Mouse (Mus musculus) subcutaneous adipose tissue, adult 2 months (tissue): ENCODE data around the gene Sigirr. TPM values are rescaled to one million over a fixed set of nuclear protein-coding genes. Genes with fewer than 3 reads are reported as not detected.

Source experiments
- polyA plus RNA-seq: library from polyadenylated mRNA; depleted of rRNA; stranded (reverse); fragments of >200 nt; gene quantifications from 2 replicates; pipeline ENCODE4 v1.2.3, GENCODE M21; 2012; ENCODE audit warnings: low replicate concordance; rRNA removed

Sigirr gene
- 21.2 and 25.3 TPM in 2 replicates for polyA plus RNA-seq

GRCm38 (mm10) chr7:141099911-141100691 lies at the start of gene Sigirr:
Gene Sigirr, minus strand, starts transcription at chr7:141100572.

GRCm38 (mm10) chr7:141122245-141122644 lies 21.9 kb upstream of the Sigirr start, which contains the start of gene Ptdss2:
Gene Ptdss2, plus strand, starts transcription at chr7:141122382.

GRCm38 (mm10) chr7:141117636-141118035 lies 17.3 kb upstream of the Sigirr start, which contains the start of gene Ano9:
Gene Ano9, minus strand, starts transcription at chr7:141117806.

GRCm38 (mm10) chr7:141077841-141078240 lies 22.5 kb downstream of the Sigirr start, which contains the start of gene Pkp3:
Gene Pkp3, plus strand, starts transcription at chr7:141078218.

GRCm38 (mm10) chr7:141060426-141061242 lies 39.7 kb downstream of the Sigirr start, which contains the start of gene B4galnt4:
Gene B4galnt4, plus strand, starts transcription at chr7:141061104.

Other genes with a start within 250 kb of the Sigirr start
- gene Gm45785, start 244.2 kb downstream of the Sigirr start, polyA plus RNA-seq: not detected in 2 replicates
- 114 and 143 TPM in 2 replicates for gene Ric8a, start 243.6 kb downstream of the Sigirr start, polyA plus RNA-seq
- gene Bet1l, start 243.0 kb downstream of the Sigirr start, polyA plus RNA-seq: 37.8 and 39.1 TPM in 2 replicates
- 76.9 and 91.8 TPM in 2 replicates for gene Psmd13, start 218.6 kb downstream of the Sigirr start, polyA plus RNA-seq
- gene Sirt3, start 218.3 kb downstream of the Sigirr start, polyA plus RNA-seq: 30.7 and 38.8 TPM in 2 replicates
- gene Cox8b, start 200.1 kb downstream of the Sigirr start, polyA plus RNA-seq: 147 and 450 TPM in 2 replicates
- 0.87 TPM in 1 of 2 replicates, not detected in the other for gene Nlrp6, start 179.7 kb downstream of the Sigirr start, polyA plus RNA-seq
- 55.4 and 73.1 TPM in 2 replicates for gene Pgghg, start 159.2 kb downstream of the Sigirr start, polyA plus RNA-seq
- 2.9 and 7.4 TPM in 2 replicates for gene Ifitm5, start 150.3 kb downstream of the Sigirr start, polyA plus RNA-seq
- gene Gm45717, start 144.6 kb downstream of the Sigirr start, polyA plus RNA-seq: 0.78 TPM in 1 of 2 replicates, not detected in the other
- gene Ifitm2, start 144.6 kb downstream of the Sigirr start, polyA plus RNA-seq: 1,434 and 1,895 TPM in 2 replicates
- gene Ifitm1, start 133.4 kb downstream of the Sigirr start, polyA plus RNA-seq: 36.0 and 1,392 TPM in 2 replicates
- gene Ifitm3, start 89.8 kb downstream of the Sigirr start, polyA plus RNA-seq: 721 and 1,416 TPM in 2 replicates
- gene Ifitm6, start 82.6 kb downstream of the Sigirr start, polyA plus RNA-seq: 17.2 and 25.7 TPM in 2 replicates
- not detected in 2 replicates for gene Gm17387, start 71.4 kb downstream of the Sigirr start, polyA plus RNA-seq
- gene B4galnt4, start 39.5 kb downstream of the Sigirr start, polyA plus RNA-seq: 0.26 and 5.6 TPM in 2 replicates
- gene Pkp3, start 22.4 kb downstream of the Sigirr start, polyA plus RNA-seq: 1.7 and 14.7 TPM in 2 replicates
- gene Ano9, start 17.2 kb upstream of the Sigirr start, polyA plus RNA-seq: 0.20 and 11.9 TPM in 2 replicates
- 44.6 and 49.3 TPM in 2 replicates for gene Ptdss2, start 21.8 kb upstream of the Sigirr start, polyA plus RNA-seq
- 139 and 202 TPM in 2 replicates for gene Rnh1, start 72.3 kb upstream of the Sigirr start, polyA plus RNA-seq
- gene Hras, start 93.4 kb upstream of the Sigirr start, polyA plus RNA-seq: 82.4 and 82.9 TPM in 2 replicates
- gene Lrrc56, start 93.6 kb upstream of the Sigirr start, polyA plus RNA-seq: 6.6 and 7.6 TPM in 2 replicates
- 0.26 and 3.7 TPM in 2 replicates for gene Lmntd2, start 113.5 kb upstream of the Sigirr start, polyA plus RNA-seq
- 8.8 and 33.1 TPM in 2 replicates for gene Rassf7, start 115.3 kb upstream of the Sigirr start, polyA plus RNA-seq
- 16.5 and 28.7 TPM in 2 replicates for gene Phrf1, start 128.2 kb upstream of the Sigirr start, polyA plus RNA-seq
- 72.7 and 97.5 TPM in 2 replicates for gene Irf7, start 165.9 kb upstream of the Sigirr start, polyA plus RNA-seq
- 0.13 and 0.35 TPM in 2 replicates for gene Cdhr5, start 176.2 kb upstream of the Sigirr start, polyA plus RNA-seq
- 1.4 and 1.8 TPM in 2 replicates for gene Sct, start 178.6 kb upstream of the Sigirr start, polyA plus RNA-seq
- 0.09 TPM in 1 of 2 replicates, not detected in the other for gene Drd4, start 191.4 kb upstream of the Sigirr start, polyA plus RNA-seq
- gene Deaf1, start 227.1 kb upstream of the Sigirr start, polyA plus RNA-seq: 19.0 and 35.2 TPM in 2 replicates
- gene Tmem80, start 227.2 kb upstream of the Sigirr start, polyA plus RNA-seq: 58.4 and 71.0 TPM in 2 replicates
- gene Eps8l2, start 238.3 kb upstream of the Sigirr start, polyA plus RNA-seq: 20.1 and 30.8 TPM in 2 replicates